Mouse (Mus musculus): ENCODE measurements around the gene Fbln7. TPM values are rescaled to one million over a fixed set of nuclear protein-coding genes. Genes with fewer than 3 reads are reported as not detected.

Gene Fbln7
- polyA plus RNA-seq, 1 experiment = 2.4 TPM

DNA sequence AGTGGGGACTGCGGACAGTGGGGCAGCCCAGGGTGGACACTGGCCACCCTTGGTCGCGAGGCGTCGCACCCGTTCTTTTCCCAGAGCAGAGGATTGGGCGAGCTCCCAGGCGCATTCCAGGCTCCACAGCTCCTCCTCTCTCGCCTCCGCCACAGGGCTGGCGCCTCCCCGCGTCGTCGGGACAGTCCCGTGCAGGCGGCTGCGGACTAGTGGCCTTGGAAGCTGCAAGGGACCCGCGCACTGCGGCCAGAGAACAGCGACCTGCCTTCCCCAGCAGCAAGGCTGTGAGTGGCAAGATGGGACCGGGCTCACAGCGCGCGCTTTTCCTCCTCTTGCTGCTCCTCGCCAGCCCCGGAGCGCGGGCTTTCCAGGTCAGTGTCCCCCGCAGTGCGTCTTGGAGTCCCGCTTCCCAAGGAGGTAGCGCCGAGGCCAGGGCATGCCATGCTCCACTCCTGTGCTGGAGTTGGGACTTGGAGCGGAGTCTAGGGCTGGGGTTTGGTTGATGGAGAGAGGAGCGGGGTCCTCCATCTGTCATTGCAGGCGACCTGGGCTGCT, 1.1 kb downstream of the Fbln7 start:
- H3K4me1 ChIP-seq (ENCODE audit: control insufficient read depth, insufficient read depth, low read length) = no peaks in the 10 kb centered on the region
- H3K4me3 ChIP-seq (ENCODE audit: insufficient read depth, low read length) = peak overlapping the region; percentile 47
- H3K27ac ChIP-seq (ENCODE audit: insufficient read depth, low read length) = no peak overlapping the region
- no peak for TF ChIP-seq POLR2A (IDR thresholded peaks at IDR 0.05; ENCODE audit: extremely low read depth, insufficient read depth, low read length)
- TF ChIP-seq CTCF (IDR thresholded peaks at IDR 0.05; ENCODE audit: extremely low read depth, insufficient read depth, low read length) = no peak

DNA sequence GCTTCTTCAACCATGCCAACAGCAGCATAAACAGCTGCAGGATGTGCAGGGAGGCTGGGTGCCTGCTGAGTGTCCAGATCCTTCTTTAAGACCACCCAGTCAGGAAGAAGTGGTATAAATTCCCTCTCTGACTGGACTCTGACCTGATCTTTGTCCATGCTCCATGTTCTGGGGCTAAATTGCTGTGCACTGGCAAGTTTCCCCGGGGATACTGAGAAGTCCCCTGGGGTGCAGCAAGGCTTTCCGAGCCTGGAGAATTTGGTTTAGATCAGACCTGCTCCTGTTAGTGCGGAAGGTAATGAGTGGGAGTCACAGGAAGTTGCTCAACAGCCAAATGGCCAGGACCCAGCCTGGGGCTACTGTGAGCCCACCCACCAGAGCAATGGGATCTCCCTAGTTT, 2.3 kb downstream of the Fbln7 start:
- Histone ChIP-seq H3K4me1 (ENCODE audit: control insufficient read depth, insufficient read depth, low read length) (no peaks in the 10 kb centered on the region), H3K27ac (ENCODE audit: insufficient read depth, low read length) (no peak overlapping the region), H3K4me3 (ENCODE audit: insufficient read depth, low read length) (no peak overlapping the region)
- no peak for TF ChIP-seq CTCF (IDR thresholded peaks at IDR 0.05; ENCODE audit: extremely low read depth, insufficient read depth, low read length)
- TF ChIP-seq POLR2A (IDR thresholded peaks at IDR 0.05; ENCODE audit: extremely low read depth, insufficient read depth, low read length) = no peak

DNA sequence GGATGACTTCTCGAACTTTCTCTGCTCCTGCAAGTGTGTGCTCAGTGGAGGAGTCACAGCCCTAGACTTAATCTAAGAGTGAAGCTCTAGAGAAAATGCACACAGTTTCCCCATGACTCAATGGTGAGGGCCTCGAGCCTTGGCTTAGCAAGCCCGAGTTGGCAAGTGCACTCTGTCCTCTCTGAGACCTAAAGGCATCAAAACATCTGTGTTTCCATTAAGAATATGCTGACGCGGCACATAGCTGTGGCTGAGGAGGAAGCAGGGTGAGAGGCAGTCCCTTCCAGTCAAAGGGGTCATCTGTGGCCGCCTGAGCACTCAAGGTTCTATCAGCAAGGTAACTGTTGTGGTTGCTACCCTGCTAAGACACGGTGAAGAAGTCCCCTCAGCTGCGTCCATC, 8.9 kb downstream of the Fbln7 start:
- Histone ChIP-seq H3K27ac (ENCODE audit: insufficient read depth, low read length) (no peak overlapping the region), H3K4me1 (ENCODE audit: control insufficient read depth, insufficient read depth, low read length) (no peaks in the 10 kb centered on the region), H3K4me3 (ENCODE audit: insufficient read depth, low read length) (no peak overlapping the region)
- TF ChIP-seq CTCF (IDR thresholded peaks at IDR 0.05; ENCODE audit: extremely low read depth, insufficient read depth, low read length) = no peak
- TF ChIP-seq POLR2A (IDR thresholded peaks at IDR 0.05; ENCODE audit: extremely low read depth, insufficient read depth, low read length) = no peak

DNA sequence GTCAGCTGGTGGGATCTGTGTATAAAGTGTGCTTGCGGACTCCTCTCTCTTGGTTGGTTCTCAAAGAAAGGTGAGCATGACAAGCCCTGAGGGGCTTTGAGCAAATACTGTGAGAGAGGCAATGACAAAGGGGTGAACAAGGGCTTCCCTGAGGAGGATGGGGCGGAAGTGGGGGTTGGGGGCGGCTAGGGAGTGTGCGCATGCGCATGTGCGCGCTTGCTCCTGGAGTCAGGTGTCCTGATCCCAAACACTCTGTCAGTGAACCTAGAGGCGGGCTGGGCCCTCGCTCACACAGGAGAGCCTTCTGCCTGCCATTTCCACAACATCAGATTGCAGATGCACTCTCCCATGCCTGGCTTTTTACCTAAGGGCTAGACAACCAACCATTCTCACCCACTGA, 9.5 kb downstream of the Fbln7 start:
- TF ChIP-seq CTCF (IDR thresholded peaks at IDR 0.05; ENCODE audit: extremely low read depth, insufficient read depth, low read length) (no peak), POLR2A (IDR thresholded peaks at IDR 0.05; ENCODE audit: extremely low read depth, insufficient read depth, low read length) (no peak)
- Histone ChIP-seq H3K4me1 (ENCODE audit: control insufficient read depth, insufficient read depth, low read length) (no peaks in the 10 kb centered on the region), H3K27ac (ENCODE audit: insufficient read depth, low read length) (no peak overlapping the region), H3K4me3 (ENCODE audit: insufficient read depth, low read length) (no peak overlapping the region)

DNA sequence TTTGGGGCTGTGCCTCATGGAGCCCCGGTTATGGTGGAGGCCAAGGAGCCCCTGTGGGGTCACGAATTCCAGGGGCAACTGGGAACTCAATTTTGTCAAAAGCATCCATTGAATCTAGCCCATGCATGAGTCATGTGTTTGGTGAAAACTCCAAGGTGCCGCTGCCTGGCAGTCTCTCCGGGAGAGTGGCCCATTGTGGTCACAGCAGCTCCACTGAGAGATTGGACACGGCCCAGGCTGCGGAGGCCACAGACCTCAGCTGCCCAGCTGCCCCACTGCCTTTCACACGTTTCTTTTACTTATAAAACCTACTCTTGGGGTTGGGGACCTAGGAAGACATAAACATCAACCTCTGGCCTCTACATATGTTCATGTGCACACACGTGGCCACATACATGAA, 12.7 kb downstream of the Fbln7 start:
- H3K4me3 ChIP-seq (ENCODE audit: insufficient read depth, low read length) = no peak overlapping the region
- H3K4me1 ChIP-seq (ENCODE audit: control insufficient read depth, insufficient read depth, low read length) = no peaks in the 10 kb centered on the region
- H3K27ac ChIP-seq (ENCODE audit: insufficient read depth, low read length) = no peak overlapping the region
- TF ChIP-seq POLR2A (IDR thresholded peaks at IDR 0.05; ENCODE audit: extremely low read depth, insufficient read depth, low read length) (no peak), CTCF (IDR thresholded peaks at IDR 0.05; ENCODE audit: extremely low read depth, insufficient read depth, low read length) (no peak)

DNA sequence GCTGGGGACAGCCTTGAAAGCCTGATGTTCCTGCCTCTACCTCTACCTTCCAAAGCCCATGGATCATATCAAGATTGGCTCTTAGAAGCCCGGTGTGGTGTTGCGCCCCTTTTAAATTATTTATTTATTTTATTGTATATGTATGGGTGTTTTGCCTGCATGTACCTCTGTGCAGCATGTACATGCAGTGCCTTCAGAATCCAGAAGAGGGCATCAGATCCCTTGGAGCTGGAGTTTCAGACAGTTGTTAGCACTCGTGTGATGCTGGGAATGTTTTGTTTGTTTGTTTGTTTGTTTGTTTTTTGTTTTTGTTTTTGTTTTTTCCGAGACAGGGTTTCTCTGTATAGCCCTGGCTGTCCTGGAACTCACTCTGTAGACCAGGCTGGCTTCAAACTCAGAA, 18.5 kb downstream of the Fbln7 start:
- TF ChIP-seq CTCF (IDR thresholded peaks at IDR 0.05; ENCODE audit: extremely low read depth, insufficient read depth, low read length) (no peak), POLR2A (IDR thresholded peaks at IDR 0.05; ENCODE audit: extremely low read depth, insufficient read depth, low read length) (no peak)
- Histone ChIP-seq H3K4me1 (ENCODE audit: control insufficient read depth, insufficient read depth, low read length) (no peaks in the 10 kb centered on the region), H3K4me3 (ENCODE audit: insufficient read depth, low read length) (no peak overlapping the region), H3K27ac (ENCODE audit: insufficient read depth, low read length) (no peak overlapping the region)

DNA sequence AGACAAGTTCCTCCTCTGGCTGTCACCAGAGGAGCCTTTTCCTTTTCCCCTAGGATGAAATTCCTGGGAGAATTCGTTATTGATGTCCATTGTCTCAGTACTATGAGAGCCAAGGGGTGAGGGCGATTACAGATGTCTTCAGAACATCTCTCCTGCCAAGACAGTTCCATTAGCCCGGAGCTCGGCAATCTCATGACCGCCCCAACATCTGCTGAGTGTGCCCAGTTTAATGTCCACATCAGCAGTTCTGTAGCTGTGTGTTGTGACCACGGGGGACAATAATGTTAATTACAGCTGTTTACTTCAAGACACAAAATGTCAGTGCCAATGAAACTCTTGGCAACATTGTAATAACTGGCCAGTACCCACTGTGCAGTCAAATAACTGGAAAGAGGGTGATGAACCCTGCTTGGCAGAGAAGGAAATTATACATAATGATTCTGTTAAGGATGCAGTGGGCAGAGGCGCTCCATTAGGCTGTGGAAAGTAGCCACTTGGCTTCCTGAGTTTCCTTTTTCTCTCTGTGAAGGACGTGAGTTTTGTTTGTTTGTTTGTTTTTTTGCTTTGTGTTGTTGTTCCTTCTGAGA, 22.5 kb downstream of the Fbln7 start:
- H3K27ac ChIP-seq (ENCODE audit: insufficient read depth, low read length) = no peak overlapping the region
- no peaks in the 10 kb centered on the region for H3K4me1 ChIP-seq (ENCODE audit: control insufficient read depth, insufficient read depth, low read length)
- H3K4me3 ChIP-seq (ENCODE audit: insufficient read depth, low read length) = no peak overlapping the region

DNA sequence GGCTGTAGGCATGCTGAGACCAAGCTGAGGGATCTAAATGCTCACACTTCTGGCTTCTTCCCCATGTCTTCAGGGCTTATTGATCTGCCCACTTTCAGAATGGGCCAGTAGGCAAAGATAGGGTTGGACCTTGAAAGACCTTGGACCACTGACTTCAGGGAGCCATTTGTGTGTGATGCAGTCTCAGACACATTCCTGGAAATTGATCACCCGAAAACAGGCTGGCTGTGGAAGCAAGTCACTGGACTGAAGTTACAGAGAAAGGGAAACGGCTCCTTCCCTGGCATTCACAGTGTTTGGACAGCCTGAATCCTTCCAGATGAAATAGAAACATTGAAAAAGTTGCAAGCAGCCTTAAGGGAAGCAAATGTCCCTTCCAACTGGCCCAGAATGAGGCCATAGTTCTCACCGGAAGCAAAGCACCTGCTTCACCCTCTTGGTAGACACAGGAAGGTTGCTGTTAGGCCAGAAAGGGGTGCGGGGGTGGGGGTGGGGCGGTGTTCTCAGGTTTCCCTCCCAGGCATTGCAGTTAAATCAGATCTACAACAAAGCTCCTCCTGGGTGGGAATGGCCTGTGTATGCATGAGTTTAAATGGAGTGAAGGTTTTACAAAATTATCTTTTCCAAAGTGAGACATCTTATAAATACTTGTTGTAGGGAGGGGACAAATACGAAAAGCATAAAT, 25.2 kb downstream of the Fbln7 start:
- no peak overlapping the region for H3K4me3 ChIP-seq (ENCODE audit: insufficient read depth, low read length)
- no peak for TF ChIP-seq POLR2A (IDR thresholded peaks at IDR 0.05; ENCODE audit: extremely low read depth, insufficient read depth, low read length)
- TF ChIP-seq CTCF (IDR thresholded peaks at IDR 0.05; ENCODE audit: extremely low read depth, insufficient read depth, low read length) = no peak
- H3K27ac ChIP-seq (ENCODE audit: insufficient read depth, low read length) = no peak overlapping the region
- no peaks in the 10 kb centered on the region for H3K4me1 ChIP-seq (ENCODE audit: control insufficient read depth, insufficient read depth, low read length)

More for the DNA sequence above, 22.5 kb downstream of the Fbln7 start:
- TF ChIP-seq CTCF (IDR thresholded peaks at IDR 0.05; ENCODE audit: extremely low read depth, insufficient read depth, low read length) (no peak), POLR2A (IDR thresholded peaks at IDR 0.05; ENCODE audit: extremely low read depth, insufficient read depth, low read length) (no peak)

DNA sequence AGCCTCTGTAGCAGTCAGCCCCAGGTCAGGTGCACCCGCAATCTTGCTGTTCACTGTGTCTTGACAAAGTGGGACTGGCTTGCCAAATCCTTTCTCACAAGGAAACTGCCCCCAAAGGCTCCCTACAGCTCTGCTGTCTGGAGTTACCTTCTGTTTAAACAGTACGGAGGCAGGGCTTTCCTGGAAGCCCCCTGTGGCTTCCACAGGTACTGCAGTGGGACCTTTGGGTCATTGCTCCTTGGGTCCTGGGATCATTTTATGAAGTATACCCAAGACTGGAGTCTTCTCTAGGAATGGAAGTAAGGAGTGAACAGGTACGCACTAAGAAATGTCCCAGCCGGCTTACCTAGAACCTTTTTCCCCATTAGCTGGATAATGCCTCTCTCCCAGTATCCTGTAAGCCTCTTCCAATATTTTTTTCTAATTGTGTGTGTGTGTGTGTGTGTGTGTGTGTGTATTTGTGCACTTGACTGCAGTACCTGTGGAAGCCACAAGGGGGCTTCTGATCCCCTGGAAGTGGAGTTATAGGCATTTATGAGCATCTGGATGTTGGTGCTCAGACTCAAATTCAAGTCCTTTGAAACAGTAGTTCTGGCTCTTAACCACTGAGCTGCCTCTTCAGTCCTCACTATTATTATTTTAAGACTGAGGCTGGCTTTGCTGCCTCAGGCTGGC, 28.0 kb downstream of the Fbln7 start:
- no peak overlapping the region for H3K4me3 ChIP-seq (ENCODE audit: insufficient read depth, low read length)
- no peak overlapping the region for H3K27ac ChIP-seq (ENCODE audit: insufficient read depth, low read length)
- TF ChIP-seq CTCF (IDR thresholded peaks at IDR 0.05; ENCODE audit: extremely low read depth, insufficient read depth, low read length) = no peak
- TF ChIP-seq POLR2A (IDR thresholded peaks at IDR 0.05; ENCODE audit: extremely low read depth, insufficient read depth, low read length) = no peak
- no peaks in the 10 kb centered on the region for H3K4me1 ChIP-seq (ENCODE audit: control insufficient read depth, insufficient read depth, low read length)
